Mouse (Mus musculus) limb, embryonic 14.5 days (tissue): ENCODE measurements at regions not wholly inside any gene's neighbourhood (a gene's known extent, or its start where the extent isn't known, plus 50 kb on each side); places are given as distances from the start of the nearest gene placed in this dataset.

ENCODE experiments used
- ATAC-seq: fragments of 200-750 bp; cut with Nextera tagmentation; 2 replicates; pipeline ENCODE4 v1.8.0; 2017; ENCODE audit warnings: low read depth, moderate number of reproducible peaks, moderate TSS enrichment; ENCODE audit not compliant: low FRiP score
- DNase-seq: peaks from one replicate; pipeline ENCODE4 v3.0.0-alpha.2; 2015; ENCODE audit warnings: low spot score
- H3K27ac ChIP-seq: fragments of 300-500 bp; sonication (generic); replicated peaks from 2 replicates; pipeline ENCODE4 v1.5.1; 2014; ENCODE audit warnings: low read depth, mild to moderate bottlenecking, low read length, moderate library complexity, mixed read lengths
- H3K27me3 ChIP-seq: fragments of 300-500 bp; sonication (generic); 2 replicates; pipeline ENCODE4 v1.6.1; 2014; ENCODE audit warnings: low read length, mixed read lengths; ENCODE audit not compliant: control insufficient read depth, insufficient read depth
- H3K36me3 ChIP-seq: fragments of 300-500 bp; sonication (generic); 2 replicates; pipeline ENCODE4 v1.6.1; 2014; ENCODE audit warnings: mild to moderate bottlenecking, low read length, moderate library complexity, mixed read lengths; ENCODE audit not compliant: control insufficient read depth, insufficient read depth
- H3K4me1 ChIP-seq: fragments of 300-500 bp; sonication (generic); 2 replicates; pipeline ENCODE4 v1.6.1; 2014; ENCODE audit warnings: antibody characterized with exemption, low read length, mixed read lengths; ENCODE audit not compliant: control insufficient read depth, insufficient read depth
- H3K4me2 ChIP-seq: fragments of 300-500 bp; sonication (generic); replicated peaks from 2 replicates; pipeline ENCODE4 v1.6.1; 2014; ENCODE audit warnings: low read depth, mild to moderate bottlenecking, low read length, moderate library complexity; ENCODE audit not compliant: severe bottlenecking
- H3K4me3 ChIP-seq: fragments of 300-500 bp; sonication (generic); replicated peaks from 2 replicates; pipeline ENCODE4 v1.5.1; 2014; ENCODE audit warnings: low read length
- H3K9ac ChIP-seq: fragments of 300-500 bp; sonication (generic); 2 replicates; pipeline ENCODE4 v1.6.1; 2014; ENCODE audit warnings: mild to moderate bottlenecking, low read depth, low read length, moderate library complexity; ENCODE audit not compliant: severe bottlenecking
- H3K9me3 ChIP-seq: fragments of 300-500 bp; sonication (generic); 2 replicates; pipeline ENCODE4 v1.6.1; 2016; ENCODE audit warnings: low read length; ENCODE audit not compliant: control insufficient read depth
- POLR2A ChIP-seq: fragments of 200-500 bp; IDR thresholded peaks from 2 replicates; pipeline ENCODE4 v1.8.0; 2012; ENCODE audit warnings: inconsistent platforms, mild to moderate bottlenecking, moderate library complexity, borderline replicate concordance; ENCODE audit not compliant: insufficient read depth, insufficient read length; ENCODE audit errors: extremely low read depth
- WGBS: fragments of 180-500 bp; shearing (Covaris S2); extraction: QIAGEN DNeasy Blood & Tissue Kit; methylation state at CpG from one replicate; pipeline ENCODE4 v1.1.7; 2014; 5-methylcytosine and 5-hydroxymethylcytosine counted together

DNA sequence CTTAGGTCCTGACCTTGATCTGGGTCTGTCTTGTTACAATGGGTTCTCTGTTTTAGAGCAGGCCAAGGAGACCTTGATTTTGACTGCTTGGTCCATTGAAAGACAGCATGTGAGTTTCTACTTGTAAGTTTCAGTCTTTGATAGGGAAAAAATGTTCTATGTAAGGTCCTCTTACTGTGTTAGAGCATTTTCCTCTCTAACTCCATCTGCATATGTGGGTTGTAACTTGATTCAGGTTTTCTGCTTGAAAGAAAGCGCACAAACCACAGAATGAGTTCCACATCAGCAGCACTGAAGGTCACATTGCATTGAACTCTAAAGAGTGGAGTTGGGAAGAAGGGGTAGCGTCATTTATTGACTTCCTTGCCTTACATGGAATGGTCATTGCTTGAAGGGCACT, 502.2 kb downstream of the Col12a1 start:
- 88% methylated on average over 2 of the region's 2 CpGs for whole genome bisulfite sequencing
- Histone ChIP-seq H3K4me1 (no peaks in the 10 kb centered on the region), H3K9me3 (no peaks in the 10 kb centered on the region), H3K27me3 (no peaks in the 10 kb centered on the region), H3K27ac (no peak overlapping the region), H3K4me3 (no peak overlapping the region), H3K36me3 (no peaks in the 10 kb centered on the region), H3K4me2 (no peak overlapping the region), H3K9ac (no peak overlapping the region)
- no peak for DNase-seq
- no peak for ATAC-seq
- TF ChIP-seq POLR2A: no peak

DNA sequence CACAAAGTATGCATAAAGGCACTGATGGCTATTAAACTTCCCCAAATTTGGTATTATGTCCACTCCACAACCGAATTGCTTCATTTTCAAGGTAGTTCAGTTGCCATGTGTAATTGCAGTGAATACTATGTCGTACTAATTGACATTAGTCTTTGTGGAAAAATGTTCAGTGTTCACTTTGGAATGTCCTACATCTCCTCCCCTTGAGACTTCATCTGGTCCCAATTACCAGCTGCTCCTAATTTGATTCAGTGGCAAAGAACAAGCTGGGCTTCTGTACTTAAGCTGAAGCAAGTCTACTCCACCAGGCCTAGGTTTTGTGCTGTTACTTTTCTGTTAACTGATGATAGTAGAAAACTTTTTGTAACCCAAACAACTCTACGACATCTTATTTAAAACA, 485.6 kb downstream of the Col12a1 start:
- H3K4me1 ChIP-seq: no peaks in the 10 kb centered on the region
- no peak for ATAC-seq
- no peak for DNase-seq
- H3K27ac ChIP-seq: no peak overlapping the region
- no peak for TF ChIP-seq POLR2A
- WGBS: 27% methylated on average over 3 of the region's 3 CpGs
- no peaks in the 10 kb centered on the region for H3K9me3 ChIP-seq
- no peaks in the 10 kb centered on the region for H3K36me3 ChIP-seq
- no peak overlapping the region for H3K9ac ChIP-seq
- H3K4me3 ChIP-seq: no peak overlapping the region
- no peak overlapping the region for H3K4me2 ChIP-seq
- H3K27me3 ChIP-seq: no peaks in the 10 kb centered on the region

DNA sequence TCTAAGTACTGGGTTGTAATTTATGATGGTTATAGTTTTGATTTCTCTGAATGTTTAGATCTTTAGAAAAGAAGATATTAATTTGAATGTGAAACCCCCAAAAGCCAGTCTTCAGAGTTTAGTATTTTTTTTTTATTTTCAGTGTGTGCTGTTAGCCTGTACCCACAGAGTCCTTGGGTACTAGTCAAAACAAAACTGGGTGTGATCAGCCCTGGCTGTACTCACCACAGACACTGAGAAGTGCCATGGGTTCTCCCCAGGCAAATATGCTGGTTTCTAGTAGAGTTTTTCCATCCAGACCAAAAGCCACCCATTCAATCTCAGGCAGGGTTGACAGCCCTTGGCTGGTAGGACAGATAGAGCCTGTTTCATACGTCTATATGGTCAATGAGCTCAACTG, 484.9 kb downstream of the Col12a1 start:
- H3K27me3 ChIP-seq: no peaks in the 10 kb centered on the region
- ATAC-seq: no peak
- no peak overlapping the region for H3K4me3 ChIP-seq
- no peaks in the 10 kb centered on the region for H3K4me1 ChIP-seq
- no peak for TF ChIP-seq POLR2A
- WGBS: 79% methylated on average over 1 of the region's 1 CpGs
- H3K4me2 ChIP-seq: no peak overlapping the region
- DNase-seq: no peak
- H3K36me3 ChIP-seq: no peaks in the 10 kb centered on the region
- no peak overlapping the region for H3K9ac ChIP-seq
- H3K9me3 ChIP-seq: no peaks in the 10 kb centered on the region
- H3K27ac ChIP-seq: no peak overlapping the region

DNA sequence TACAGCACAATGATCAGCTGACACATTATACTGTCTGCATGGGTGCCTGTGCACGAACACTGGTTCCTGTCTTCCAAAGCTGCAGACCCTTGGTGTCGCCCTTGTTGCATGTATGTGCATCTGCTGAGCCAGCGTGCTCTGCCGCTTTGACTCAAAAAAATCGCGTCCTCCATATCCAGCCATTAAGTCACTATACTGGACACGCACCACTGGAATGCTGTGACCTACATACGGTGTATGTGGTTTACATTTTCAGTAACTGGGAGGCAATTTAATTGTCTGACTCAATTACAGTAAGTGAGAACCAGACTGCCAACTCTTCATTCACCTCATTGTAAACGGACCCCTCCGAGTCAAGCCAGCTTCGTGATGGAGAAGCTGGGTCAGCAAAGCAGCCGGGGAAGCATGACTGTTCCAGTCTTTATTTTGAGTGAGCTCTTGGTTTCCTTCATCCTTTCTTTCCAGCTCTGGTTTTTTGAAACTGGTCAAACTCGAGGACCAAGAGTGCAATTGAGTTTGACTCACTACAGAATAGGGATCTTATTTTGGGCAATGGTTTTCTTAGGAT, 448.9 kb downstream of the Col12a1 start:
- H3K4me3 ChIP-seq: no peak overlapping the region
- no peak for TF ChIP-seq POLR2A
- no peak overlapping the region for H3K9ac ChIP-seq
- no peaks in the 10 kb centered on the region for H3K9me3 ChIP-seq
- H3K27me3 ChIP-seq: no peaks in the 10 kb centered on the region
- WGBS: 69% methylated on average over 13 of the region's 13 CpGs
- no peaks in the 10 kb centered on the region for H3K36me3 ChIP-seq
- no peak overlapping the region for H3K4me2 ChIP-seq
- peaks cover 2% of the 10 kb centered on the region; the same call in 1 of the 2 replicates for H3K4me1 ChIP-seq
- 0 out of 2 replicates have a peak, but pooled peaks have one; percentile 41 for ATAC-seq
- no peak for DNase-seq
- no peak overlapping the region for H3K27ac ChIP-seq

DNA sequence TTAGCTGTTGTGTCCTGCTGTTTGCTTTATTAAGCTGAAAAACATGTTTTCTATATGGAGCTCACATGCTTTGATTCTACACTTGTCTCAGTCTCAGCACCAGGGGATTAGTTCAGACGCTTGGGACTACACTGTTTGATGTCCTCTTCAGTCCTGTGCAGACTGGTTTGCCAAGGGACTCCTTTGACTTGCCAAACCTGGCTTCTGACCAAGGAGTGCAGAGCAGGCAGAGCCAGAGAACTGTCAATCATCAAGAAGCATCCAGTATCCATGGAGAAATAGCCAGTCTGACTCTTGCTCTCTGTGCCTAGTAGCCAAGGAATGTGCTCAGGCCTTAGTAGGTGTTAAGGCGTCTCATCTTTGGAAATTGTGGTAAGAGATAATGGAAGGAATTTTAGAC, 448.4 kb downstream of the Col12a1 start:
- Histone ChIP-seq H3K36me3 (no peaks in the 10 kb centered on the region), H3K4me2 (no peak overlapping the region), H3K27ac (no peak overlapping the region), H3K27me3 (no peaks in the 10 kb centered on the region), H3K9ac (no peak overlapping the region), H3K4me1 (peaks cover 2% of the 10 kb centered on the region; the same call in 1 of the 2 replicates), H3K4me3 (no peak overlapping the region), H3K9me3 (no peaks in the 10 kb centered on the region)
- no peak for TF ChIP-seq POLR2A
- no peak for DNase-seq
- no peak for ATAC-seq
- WGBS: 72% methylated on average over 2 of the region's 2 CpGs

DNA sequence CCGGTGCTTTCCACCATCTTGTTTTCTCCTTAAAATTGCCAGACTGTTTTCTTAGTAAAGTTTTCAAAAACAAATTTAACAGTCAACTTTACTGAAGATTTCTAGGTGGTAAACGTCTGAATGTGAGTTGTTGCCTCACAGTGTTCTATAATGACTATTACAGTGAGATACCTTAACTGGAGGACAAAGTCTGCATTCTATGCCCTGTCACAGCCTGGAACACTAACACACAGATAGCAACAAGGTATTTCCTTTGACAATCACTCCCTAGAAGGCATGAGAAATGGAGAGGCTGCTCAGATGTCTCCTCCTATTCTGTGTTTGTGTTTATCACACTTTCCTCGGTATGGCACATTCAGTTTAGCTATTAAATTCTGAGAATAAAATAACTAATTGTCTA, 430.8 kb downstream of the Col12a1 start:
- Histone ChIP-seq H3K9me3 (no peaks in the 10 kb centered on the region), H3K27ac (no peak overlapping the region), H3K9ac (no peak overlapping the region), H3K4me1 (no peaks in the 10 kb centered on the region), H3K4me3 (no peak overlapping the region), H3K4me2 (no peak overlapping the region), H3K36me3 (no peaks in the 10 kb centered on the region), H3K27me3 (no peaks in the 10 kb centered on the region)
- ATAC-seq (no peak), DNase-seq (no peak)
- WGBS: 87% methylated on average over 3 of the region's 3 CpGs
- no peak for TF ChIP-seq POLR2A
